Mouse (Mus musculus) heart, postnatal 0 days (tissue): Measurements from ENCODE around the gene Scn4a.

ENCODE experiments used
- CTCF ChIP-seq: IDR thresholded peaks from 2 replicates; pipeline ENCODE4 v1.5.1; 2016; ENCODE audit warnings: antibody characterized with exemption, control low read depth, low read depth
- EP300 ChIP-seq: IDR thresholded peaks from 2 replicates; pipeline ENCODE4 v1.6.1; 2016; ENCODE audit warnings: antibody characterized with exemption, low read depth

GRCm38 (mm10) chr11:106382424-106382823 lies 29.3 kb upstream of the Scn4a start:
- TF ChIP-seq EP300 (peak; percentile 95), CTCF (no peak)
